Mouse (Mus musculus) kidney, postnatal 14 days (tissue): ENCODE data around the gene Gm5737.

Experiments
- DNase-seq: peaks from one replicate; pipeline ENCODE4 v3.0.0; 2022; ENCODE audit warnings: mixed read lengths

Gm5737 gene

DNA sequence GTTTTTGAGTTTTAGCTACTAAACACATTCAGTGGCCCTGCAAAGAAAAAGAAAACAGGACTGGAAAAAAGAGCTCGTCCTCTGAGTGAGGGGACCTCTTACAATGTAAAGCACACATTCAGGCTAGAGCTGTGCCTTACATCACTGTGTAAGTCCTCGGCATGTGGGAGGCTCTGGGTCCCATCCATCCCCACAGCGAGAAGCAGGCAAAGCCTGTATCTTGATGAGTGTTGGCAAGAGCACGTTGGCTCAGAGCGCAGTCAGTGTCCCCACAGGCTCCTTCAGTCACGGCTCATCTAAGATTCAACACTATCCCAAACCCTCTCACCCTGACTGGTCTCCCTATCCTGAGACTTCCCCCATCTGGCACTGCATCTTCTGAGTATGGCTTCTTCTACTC lies 66.1 kb downstream of the Gm5737 start:
- DNase-seq: no peak

DNA sequence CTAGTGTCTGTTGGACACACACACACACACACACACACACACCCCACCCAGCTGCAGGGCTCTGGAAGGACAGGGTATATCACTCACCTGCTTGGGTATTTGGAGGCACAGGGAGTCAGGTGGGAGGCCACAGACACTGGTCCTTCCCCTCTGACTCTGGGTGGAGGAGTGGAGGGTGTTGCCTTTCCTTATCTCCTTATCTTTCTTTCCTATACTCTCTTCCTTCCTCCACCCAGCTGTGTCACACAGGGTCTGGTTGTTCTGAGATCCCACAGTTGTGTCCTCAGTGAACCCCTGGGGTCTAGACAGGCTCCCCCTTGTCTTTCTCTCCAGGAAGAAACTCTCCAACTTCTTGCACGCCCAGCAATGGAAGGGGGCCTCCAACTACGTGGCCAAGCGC lies 67.8 kb downstream of the Gm5737 start:
- no peak for DNase-seq

DNA sequence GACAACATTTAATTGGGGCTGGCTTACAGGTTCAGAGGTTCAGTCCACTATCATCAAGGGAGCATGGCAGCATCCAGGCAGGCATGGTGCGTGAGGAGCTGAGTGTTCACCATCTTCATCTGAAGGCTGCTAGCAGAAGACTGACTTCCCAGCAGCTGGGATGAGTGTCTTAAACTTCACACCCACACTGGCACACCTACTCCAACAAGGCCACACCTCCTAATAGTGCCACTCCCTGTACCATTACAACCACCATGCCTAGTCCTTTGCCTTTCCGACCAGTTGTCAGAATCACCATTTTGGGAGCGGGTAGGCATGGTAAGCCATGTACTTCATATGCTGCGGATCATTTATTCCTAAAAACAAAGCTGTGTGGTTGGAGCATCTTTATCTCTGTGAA lies 68.6 kb downstream of the Gm5737 start:
- DNase-seq: no peak
